ENCODE assay signal across 21 mouse cellular contexts in the genomic region with DNA sequence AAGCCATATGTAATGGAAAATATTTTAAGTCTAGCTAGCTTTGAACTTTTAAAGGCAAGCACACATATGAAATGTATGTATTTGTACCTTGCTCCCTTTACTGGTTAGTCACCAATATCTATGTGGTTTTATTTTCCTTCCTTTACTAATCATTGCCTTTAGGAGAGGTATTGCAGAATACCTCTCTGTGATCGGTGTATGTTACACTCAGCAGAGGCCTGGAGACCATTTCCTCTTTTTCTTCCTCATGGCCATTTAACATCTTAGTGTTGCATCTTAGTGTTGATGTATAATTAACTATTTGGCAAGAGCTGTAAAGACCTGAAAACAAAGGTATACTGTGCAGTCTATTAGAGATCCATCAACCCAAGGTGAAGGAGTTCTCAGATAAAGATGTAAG.
"Had no signal": no experiment of that assay in that cellular context is flagged by ENCODE, and none has a peak within 500 bp of the region (broad histone marks: within the 10 kb centered on the region; RNA-seq: fewer than 3 reads in every experiment).

No protein-coding gene starts in this region.

- DNase-seq: kidney, adult 18-20 months; kidney, adult 9 months; kidney, postnatal 14 days; kidney, postnatal 4 days; left cerebral cortex, postnatal 4 days; lung, adult 2 months; lung, postnatal 14 days; lung, postnatal 4 days; right cerebral cortex, postnatal 14 days; spleen, adult 18-20 months; thymus, adult 2 months; thymus, postnatal 14 days; thymus, postnatal 4 days had no signal

- H3K9ac ChIP-seq: limb, embryonic 12.5 days; limb, embryonic 15.5 days; liver, embryonic 12.5 days; liver, embryonic 15.5 days; midbrain, embryonic 13.5 days had no signal

- H3K4me3 ChIP-seq: limb, embryonic 12.5 days; limb, embryonic 15.5 days; liver, embryonic 12.5 days; liver, embryonic 15.5 days; megakaryocyte, embryonic 14.5 days; midbrain, embryonic 10.5 days; midbrain, embryonic 13.5 days had no signal

- H3K27me3 ChIP-seq: limb, embryonic 12.5 days; limb, embryonic 15.5 days; liver, embryonic 12.5 days; liver, embryonic 15.5 days; midbrain, embryonic 13.5 days had no signal

- H3K9me3 ChIP-seq: limb, embryonic 12.5 days; limb, embryonic 15.5 days; liver, embryonic 12.5 days; liver, embryonic 15.5 days; megakaryocyte, embryonic 14.5 days; midbrain, embryonic 10.5 days; midbrain, embryonic 13.5 days had no signal

- ATAC-seq: liver, embryonic 12.5 days; midbrain, embryonic 13.5 days had no signal

- H3K4me1 ChIP-seq: liver, embryonic 12.5 days; megakaryocyte, embryonic 14.5 days had no signal

- H3K4me2 ChIP-seq: limb, embryonic 12.5 days; limb, embryonic 15.5 days; liver, embryonic 12.5 days; liver, embryonic 15.5 days; midbrain, embryonic 13.5 days had no signal

- H3K36me3 ChIP-seq: limb, embryonic 12.5 days; liver, embryonic 12.5 days; liver, embryonic 15.5 days; midbrain, embryonic 10.5 days; midbrain, embryonic 13.5 days had no signal

- H3K27ac ChIP-seq: limb, embryonic 12.5 days; limb, embryonic 15.5 days; liver, embryonic 12.5 days; liver, embryonic 15.5 days; midbrain, embryonic 10.5 days; midbrain, embryonic 13.5 days; stomach, postnatal 0 days had no signal
